Mouse (Mus musculus) urinary bladder, postnatal 25 days (tissue): ENCODE results near the gene Tas2r108.
A peak's percentile ranks its signal among the peaks of the same experiment; 100 is the strongest.

ENCODE experiments used
- DNase-seq: peaks from one replicate; pipeline ENCODE4 v3.0.0; 2022; ENCODE audit warnings: low spot score

Tas2r108 gene

DNA sequence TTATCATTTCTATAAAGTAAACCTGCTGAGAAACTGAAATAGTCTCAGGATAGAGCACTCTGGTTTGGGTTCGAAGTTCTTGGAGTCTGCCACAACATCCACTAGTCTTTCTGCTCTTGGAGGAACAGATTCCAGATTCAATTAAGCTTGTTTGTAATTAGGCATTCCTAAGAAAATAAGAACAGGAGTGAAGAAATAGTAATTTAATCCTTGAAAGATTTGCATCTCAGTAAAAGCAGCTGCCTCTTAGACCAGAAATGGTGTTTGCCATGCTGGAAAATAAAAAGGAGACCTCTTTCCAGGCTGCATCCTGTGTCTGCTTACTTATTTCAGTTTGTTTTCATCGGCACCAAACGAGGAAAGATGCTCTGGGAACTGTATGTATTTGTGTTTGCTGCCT is at the start of gene Tas2r108:
TSS of gene Tas2r108 (plus strand) at position 301 of the 400 bp plus-strand sequence.
- no peak for DNase-seq

- DNase-seq: no peak
Measured at GRCm38 (mm10) chr6:40448626-40449025, 44.7 kb upstream of the Tas2r108 start.

DNA sequence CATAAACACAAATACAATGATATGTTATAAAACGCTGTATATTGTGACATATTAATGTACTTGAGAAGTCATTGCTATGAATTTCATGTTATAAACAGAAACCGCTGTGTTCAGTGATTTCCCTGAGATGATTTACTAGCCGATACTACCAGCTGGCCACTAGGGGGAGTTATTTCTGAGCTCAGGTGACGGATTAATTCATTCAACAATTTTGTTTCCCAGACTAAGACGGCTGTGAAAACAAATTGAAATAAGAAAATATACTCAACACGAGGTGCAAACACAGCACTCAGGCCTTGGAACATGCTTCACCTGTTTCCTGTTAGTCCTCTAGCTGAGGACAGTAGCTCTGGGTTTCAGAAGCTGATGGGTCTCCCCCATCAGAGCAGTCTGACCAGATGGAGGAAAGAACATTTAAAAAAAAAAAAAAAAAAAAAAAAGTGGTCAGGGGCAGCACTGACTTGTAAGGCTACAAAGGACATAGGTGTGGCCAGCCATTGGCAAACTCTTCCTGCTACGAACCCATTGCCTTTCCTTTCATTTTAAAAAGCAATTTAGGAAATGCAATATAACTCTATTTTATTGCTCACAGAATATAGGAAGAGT is 38.8 kb upstream of the Tas2r108 start:
- no peak for DNase-seq

DNA sequence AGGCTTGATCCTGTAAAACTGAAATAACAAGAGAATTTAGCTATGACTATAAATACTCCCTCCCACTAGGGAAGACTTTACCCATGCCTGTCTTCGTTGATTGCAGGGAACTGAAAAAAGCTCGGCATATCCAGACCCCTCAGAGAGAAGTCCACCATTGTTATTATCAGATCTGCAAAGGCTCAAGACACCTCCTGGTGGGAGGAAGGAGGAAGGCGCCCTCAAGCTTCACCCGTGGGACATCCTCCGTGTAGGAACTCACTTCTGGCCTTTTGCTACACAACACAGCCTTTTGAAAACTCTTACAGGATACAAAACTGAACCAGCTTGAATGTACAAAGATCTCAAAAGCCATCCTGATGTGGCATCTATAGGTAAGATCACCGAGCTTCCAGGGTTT is 27.6 kb upstream of the Tas2r108 start:
- DNase-seq: no peak

DNA sequence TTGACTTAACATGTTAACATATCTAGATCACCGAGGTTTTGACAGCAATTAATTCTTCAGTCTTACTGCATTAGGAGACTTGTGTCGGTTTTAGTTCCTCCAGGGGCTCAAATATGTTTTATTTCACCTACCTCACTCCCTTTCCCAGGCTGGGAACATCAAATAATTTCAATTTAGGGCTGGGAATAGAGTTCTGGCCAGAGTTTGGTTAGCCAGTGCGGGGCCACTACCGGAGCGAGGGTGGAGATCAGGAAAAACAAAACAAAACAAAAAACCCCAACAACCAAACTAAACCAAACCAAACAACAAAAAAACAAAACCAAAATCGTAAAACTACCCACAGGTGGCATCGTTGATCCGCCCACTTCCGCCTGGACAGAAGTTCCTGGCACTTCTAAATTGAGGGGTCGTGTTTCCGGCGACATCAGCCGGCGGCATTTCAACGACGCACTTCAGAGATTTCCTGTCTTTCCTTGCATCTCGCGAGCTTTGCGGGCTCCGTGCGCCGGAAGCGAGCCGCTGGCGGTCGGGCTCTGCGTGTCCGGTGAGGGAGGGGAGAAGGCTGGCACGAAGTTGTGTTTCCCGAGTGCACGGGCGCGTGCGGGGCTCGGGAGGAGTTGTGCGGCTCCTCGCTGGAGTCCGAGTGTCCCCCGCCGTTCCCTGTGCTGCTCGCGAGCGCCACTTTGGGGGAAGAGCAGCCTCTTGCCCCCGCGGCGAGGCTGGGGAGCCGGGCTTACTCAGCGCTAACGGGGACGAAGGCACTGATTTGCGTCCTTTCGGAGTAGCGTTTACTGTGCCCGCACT is 22.2 kb upstream of the Tas2r108 start, which contains the start of gene Ssbp1:
TSS of gene Ssbp1 (plus strand) at position 437 of the 804 bp plus-strand sequence.
- DNase-seq: peak; percentile 83

- no peak for DNase-seq
Measured at GRCm38 (mm10) chr6:40471720-40472010, 21.7 kb upstream of the Tas2r108 start.

- DNase-seq: no peak
Measured at GRCm38 (mm10) chr6:40476132-40476531, 17.2 kb upstream of the Tas2r108 start.

DNA sequence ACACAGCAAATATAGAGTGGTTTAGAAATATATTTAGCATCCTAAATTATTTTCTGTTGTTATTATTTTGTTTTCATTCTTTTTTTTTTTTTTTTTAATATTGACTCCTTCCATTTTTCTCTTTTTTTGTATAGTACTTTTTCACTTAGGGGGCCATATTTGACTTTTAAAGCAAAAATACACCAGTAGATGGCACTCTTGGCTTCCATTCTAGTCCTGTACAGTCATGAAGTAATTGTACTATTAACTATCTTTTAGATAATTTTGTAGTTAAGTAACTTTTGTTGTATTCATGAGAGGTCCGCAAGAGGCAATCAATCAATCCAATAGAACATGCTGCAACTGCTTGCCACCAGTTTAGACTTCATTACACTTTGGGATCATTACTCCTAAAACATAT is 13.6 kb upstream of the Tas2r108 start:
- no peak for DNase-seq

DNA sequence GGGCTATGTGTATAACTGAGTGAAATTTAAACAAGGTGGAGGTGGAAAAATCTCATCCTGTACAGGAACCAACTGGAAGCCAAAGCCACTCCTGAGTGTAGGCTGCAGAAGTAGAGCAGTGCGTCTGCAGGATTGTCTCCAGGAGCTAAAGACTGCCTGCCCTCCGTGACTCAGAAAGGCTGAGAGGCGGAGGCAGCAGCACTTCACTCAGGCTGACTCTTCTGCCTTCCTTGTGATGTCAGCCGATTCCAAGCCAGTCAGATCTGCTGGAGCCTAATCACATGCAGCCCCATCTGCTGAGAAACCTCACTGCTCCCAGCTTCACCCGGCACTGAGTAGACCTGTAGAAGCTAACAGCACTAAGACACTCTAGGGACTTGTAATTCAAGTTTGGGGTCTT is 11.0 kb upstream of the Tas2r108 start:
- DNase-seq: no peak

DNA sequence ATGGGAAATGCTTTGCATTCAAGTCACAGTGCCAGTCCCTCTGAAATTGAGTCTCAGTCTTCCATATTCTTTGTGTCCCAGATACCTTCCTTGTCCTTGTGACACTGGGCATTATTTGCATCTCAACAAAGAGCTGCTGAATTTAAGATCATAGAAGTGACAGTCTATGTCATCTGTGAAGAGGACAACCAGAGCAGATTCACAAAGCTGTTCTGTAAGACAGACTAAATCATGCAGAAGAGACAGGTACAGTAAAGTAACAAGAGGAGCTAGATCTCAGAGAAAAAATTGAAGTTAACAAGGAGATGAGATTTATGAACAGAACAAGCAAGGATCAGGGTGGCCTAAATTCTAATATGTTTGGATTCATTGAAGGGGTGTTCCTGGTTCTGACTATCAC is 2.4 kb upstream of the Tas2r108 start, which contains the start of gene Tas2r137:
TSS of gene Tas2r137 (plus strand) at position 301 of the 400 bp plus-strand sequence.
- DNase-seq: no peak

GRCm38 (mm10) chr6:40519408-40519807 is 26.1 kb downstream of the Tas2r108 start, which contains the start of gene Prss37:
TSS of gene Prss37 (minus strand) at chr6:40519508.
- DNase-seq: no peak
